Mouse (Mus musculus) layer of hippocampus, adult 9-11 months (tissue): ENCODE data around the gene Olfr834.

ENCODE experiments used
- DNase-seq: peaks from one replicate; pipeline ENCODE4 v3.0.0; 2022

Gene Olfr834

GRCm38 (mm10) chr9:18987690-18988089, at the start of gene Olfr834:
Olfr834 (plus strand) TSS chr9:18987990.
- DNase-seq, result no peak

GRCm38 (mm10) chr9:18962021-18962420, 25.8 kb upstream of the Olfr834 start:
- no peak for DNase-seq

GRCm38 (mm10) chr9:19032435-19032834, 44.6 kb downstream of the Olfr834 start, which contains the start of gene Olfr835:
Olfr835 (plus strand) TSS chr9:19032735.
- no peak for DNase-seq
